Mouse (Mus musculus) urinary bladder, postnatal 25 days (tissue): ENCODE data around the gene BC030867.

Source experiments
- DNase-seq: peaks from one replicate; pipeline ENCODE4 v3.0.0; 2022; ENCODE audit warnings: low spot score

Gene BC030867

DNA sequence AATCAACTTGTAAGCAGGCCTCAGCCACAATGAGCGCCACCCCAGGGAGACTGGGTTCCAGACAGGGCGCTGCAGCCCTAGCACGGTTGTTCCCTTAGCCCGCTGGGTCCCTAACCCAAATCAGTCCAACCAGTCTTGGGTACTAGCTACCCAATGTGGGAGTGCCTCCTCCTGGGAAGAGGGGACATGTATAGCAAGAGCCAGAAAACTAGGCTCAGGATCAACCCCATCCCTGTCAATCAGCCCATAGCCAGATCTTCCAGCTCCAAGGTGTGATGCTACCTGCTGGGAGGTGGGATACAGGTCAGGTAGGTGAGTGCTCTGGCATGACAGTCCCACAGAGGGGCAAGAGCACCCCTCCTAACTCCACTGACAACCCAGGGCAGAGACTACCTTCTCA is 41.5 kb downstream of the BC030867 start:
- DNase-seq = no peak

DNA sequence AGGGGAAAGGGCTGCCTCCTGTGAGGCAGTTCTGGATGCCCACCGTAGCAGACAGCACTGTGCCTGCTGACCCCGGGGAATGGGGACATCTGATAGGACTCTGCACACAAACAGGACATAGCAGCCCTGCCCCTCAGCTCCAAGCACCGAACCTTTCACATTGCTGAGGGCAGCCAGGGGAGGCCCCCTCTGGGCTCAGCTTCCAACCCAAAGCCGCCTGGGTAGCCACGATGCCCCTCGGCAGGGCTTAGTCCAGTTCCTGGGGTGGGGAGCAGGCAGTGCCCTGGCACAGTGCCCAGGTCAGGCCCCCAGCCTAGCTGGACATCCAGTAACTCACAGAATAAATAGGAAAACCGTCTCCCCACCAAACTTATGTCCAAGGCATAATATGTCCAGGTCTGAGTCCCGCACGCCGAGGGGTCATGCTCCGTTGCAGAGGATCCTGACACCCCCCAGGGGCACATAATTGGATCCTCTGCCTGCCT is 42.4 kb downstream of the BC030867 start:
- DNase-seq = no peak

GRCm38 (mm10) chr11:102293971-102294370 is 45.3 kb downstream of the BC030867 start:
- DNase-seq = no peak

- no peak for DNase-seq
Observed at GRCm38 (mm10) chr11:102294416-102294815, 45.7 kb downstream of the BC030867 start.

- no peak for DNase-seq
Observed at GRCm38 (mm10) chr11:102294887-102295597, 46.4 kb downstream of the BC030867 start.

DNA sequence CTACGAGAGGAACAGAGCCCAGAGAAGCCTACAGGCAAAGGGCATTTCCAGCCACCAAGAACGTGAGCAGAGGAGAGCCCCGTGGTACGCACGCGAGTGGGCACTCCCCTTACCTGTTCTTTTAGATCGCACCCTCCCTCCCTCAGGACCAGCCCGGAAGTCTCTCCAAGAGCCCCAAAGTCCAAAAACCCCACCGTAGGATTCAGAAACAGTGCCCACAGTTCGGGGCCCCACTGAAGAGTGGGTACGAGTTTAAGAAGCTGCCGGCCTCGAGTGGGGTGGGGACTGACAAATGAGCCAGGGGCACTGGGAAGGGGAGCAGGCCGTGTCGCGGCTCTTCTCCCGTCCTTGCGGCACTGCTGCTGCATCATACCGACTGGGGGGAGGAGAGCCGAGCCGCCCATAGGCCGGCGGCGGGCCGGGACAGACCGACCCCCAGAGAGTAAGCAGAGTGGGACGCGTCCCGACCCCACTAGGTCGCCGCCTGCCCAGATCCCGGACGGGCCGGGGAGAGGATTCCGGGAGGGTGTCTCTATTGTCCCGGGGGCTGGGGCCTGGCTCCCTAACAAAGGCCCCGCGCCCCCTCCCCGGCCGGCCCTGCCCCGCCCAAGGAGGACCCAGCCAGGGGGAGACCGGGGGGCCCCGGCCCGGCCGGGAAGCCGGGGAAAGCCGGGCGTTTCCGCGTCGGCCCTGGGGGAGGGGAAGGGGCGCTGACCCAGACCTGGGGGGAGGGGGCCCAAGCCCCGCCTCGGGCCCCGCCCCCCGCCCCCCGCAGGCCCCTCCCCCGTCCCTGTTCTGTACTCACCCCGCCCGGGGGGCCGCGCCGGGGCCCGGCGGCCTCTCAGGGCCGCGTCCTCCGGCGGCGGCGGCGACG is 47.2 kb downstream of the BC030867 start:
- DNase-seq = peak; percentile 58

DNA sequence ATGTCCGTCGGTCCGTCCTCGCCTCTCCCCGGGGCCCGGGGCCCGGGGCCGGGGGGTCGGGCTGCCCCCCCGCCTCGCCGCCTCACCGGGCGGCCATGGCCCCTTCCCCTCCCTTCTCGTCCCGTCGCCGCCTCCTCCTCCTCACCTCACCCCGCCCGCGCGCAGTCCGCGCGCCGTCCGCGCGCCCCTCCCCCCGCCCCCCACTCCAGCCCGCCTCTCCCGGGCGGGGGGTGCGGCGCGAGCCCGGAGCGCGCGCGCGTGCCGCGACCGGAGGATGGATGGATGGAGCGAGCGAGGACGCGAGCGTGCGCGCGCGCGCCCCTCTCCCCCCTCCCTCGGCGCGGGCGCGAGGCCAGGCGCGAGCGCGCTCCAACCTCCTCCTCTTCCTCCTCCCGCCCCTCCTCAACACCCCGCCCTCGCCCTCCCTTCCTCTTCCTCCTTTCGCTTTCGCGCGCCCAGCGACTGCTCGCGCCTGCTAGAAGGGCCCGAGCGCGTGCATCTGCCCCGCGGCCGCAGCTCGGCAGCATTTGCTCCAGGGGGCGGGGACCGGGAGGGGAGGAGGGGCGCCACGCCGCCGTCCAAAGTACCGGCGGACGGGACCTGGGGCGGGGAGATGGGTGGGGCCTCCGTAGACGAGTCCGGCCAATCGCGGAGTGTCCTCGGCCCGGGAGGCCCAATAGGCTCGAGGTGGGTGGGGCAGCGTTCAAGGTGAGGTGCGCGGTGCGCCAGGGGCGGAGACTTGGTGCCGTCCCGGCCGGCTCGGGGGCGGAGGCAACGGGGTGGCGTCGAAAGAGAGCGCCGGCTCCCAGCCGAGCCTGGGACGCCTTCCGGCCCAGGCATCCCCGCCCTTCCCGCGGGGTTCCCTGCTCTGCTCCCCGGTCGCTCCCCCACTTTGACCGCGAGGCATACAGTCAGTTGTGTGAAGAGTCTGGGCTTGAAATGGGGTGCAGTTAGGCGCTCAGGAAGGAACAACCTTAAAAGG is 48.1 kb downstream of the BC030867 start, which contains the start of gene Atxn7l3:
Gene Atxn7l3, minus strand, starts transcription at position 141 of the 982 bp plus-strand sequence.
- peak; percentile 93 for DNase-seq

DNA sequence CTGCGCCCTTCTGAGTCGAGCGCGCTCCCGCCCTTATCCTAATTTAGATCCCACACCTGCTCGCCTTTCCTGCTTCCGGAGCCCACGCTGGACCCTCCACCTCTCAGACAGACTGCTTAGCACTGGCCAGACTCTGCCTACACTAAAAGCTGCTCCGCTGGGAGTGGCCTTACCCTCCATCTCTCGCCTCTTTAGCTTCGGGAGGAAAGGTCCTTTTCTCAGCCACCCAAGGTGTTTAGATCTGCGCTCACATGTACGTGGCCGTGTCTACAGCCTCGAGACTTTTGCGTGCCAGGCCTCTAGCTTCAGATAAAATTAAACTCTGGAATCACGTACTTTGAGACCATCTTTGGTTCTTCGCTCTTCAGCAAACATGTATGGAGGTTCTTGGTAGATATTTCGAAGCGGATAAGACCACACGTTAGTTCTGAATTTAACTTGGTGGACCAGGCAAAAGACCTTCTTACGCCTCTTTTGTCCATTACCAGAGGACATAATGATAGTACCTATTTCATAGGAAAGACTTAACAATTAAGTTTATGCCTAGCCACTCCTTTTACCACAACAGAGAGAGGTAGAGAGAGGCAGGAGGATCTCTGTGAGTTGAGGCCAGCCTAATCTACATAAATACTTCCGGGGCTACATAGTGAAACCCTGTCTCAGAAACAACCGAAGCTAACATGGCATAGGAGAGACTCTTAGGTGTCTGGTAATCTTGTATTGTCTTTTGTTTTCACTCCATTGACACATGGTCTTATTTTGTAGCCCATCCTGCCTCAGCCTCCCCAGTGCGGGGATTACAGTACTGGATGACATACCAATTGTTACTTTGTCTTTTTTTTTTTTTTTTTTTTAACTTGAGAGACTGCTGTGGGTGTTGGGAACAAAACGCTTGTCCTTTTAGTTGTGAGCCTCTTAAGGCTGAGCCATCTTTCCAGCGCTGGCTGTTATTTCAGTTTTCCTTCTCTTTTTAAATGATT is 49.2 kb downstream of the BC030867 start:
- DNase-seq = no peak

GRCm38 (mm10) chr11:102299839-102300238 is 51.2 kb downstream of the BC030867 start:
- no peak for DNase-seq

GRCm38 (mm10) chr11:102304141-102304540 is 55.5 kb downstream of the BC030867 start:
- DNase-seq = no peak

GRCm38 (mm10) chr11:102305359-102305758 is 56.7 kb downstream of the BC030867 start:
- DNase-seq = no peak

DNA sequence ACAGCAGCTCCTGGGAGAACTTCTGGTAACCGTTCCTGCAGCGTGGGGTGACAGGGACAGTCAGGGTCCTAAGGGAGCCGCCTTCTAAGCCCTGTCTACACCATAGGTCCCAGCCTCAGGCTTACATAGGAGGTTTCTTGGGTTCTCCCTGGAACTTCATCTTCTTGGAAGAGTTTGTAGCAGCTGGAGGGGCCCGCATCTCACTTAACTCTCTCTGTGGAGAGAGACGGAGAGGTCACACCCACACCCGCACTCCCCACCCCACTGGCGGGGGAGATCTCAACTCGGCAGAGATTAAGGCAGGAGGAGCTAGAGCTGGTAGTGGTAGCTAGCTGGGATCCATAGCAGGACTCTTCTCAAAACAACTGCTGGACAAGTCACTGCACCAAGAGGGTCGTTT is 59.4 kb downstream of the BC030867 start:
- DNase-seq = no peak

DNA sequence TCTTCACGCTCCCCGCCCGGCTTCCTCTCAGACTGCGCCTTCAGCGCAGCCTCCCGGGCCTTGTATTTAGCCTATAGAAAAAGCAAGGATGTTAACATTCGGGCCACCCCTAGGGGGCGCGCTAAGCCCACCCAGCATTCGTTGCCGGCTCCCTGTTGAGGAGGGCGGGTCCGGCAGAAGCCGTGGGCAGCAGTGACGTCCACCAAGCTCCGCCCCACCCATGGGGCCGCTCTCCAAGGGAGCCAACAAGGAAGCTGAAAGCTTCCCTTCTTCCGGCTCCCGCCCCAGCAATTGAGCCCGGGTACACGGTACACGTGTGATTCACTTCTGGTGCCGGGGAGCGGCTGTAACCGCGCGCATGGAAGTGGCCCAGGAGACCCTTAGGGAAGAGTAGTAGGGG is 60.3 kb downstream of the BC030867 start:
- peak; percentile 97 for DNase-seq

DNA sequence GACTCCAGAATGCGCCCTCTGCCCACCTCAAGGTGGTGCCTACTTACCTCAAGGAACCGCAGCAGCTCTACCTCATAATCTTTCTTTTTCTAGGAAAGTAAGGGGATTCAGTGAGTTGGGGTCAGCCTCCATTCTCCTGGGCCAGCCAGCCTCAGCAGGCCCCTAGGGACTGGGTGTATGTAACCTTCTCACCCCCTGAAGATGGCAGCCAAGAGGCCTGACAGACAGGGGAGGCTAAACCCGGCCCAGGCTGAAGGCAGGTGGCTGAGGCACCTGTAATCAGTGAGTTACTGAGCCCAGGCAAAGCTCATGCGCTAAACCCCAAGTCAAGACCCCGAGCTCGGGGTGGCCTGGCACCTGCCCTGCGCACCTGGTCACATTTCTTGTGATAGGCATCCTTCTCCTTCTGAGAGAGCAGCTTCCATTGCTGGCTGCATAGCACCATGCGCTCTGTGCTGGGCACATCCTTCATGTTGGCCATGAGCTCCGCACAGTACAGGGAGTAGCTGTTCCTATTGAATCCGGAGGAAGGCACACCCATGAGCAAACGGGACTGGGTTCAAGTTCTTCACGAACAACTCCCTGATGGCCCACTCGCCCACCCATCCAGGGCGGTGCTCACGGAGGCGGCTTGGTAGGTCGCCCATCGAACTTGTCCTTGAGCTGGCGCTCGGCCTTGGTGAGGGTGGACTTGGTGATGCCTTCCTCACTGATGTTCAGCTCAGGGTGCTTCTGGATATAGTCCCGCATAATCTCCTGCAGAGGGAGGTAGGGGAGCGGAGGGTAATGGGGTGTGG is 61.3 kb downstream of the BC030867 start:
- DNase-seq = no peak

DNA sequence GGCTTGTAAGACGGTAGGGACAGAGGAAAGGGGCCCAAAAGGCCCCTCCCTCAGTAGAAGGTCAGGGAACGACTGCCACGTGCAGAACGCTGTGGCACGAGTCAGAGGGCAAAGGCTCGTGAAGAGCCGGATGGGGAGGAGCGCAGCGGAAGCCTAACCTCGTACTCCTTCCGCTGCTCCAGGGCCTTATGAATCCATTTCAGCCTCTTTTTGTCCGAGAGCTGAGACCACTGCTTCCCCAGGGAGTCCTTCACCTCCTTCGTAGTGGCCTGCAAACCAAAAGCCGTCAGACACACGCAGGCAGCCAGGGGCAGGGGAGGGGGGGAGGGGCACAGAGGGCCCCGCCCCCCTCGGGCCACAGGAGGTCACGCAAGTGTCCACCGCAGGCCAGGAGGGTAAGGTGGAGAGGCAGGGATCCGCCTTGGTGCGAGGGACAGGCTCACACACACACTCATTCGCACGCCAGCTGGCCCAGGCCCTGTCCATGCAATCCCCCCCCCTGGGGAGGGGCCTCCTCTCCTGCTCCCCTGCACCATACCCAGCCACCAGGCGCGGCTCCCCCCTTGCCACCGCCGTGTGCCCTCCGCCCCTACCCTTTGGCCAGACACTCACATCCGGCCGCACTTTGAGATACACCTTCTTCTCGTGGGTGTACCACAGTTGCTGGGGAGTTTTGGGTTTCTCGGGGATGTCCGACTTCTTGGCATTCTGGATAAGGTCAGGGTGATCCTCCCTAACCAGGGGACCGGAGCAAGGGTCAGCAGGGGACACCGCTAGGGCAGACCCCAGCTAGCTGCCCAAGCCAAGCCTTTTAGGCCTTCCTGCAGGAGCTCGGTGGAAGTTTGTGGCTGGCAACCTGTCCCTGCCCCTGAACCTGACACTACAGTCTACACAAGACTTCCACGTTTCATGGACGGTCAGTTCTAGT is 62.4 kb downstream of the BC030867 start:
- DNase-seq = no peak

GRCm38 (mm10) chr11:102311966-102312365 is 63.3 kb downstream of the BC030867 start:
- DNase-seq = no peak

GRCm38 (mm10) chr11:102312586-102312985 is 63.9 kb downstream of the BC030867 start:
- DNase-seq = no peak

- no peak for DNase-seq
Observed at GRCm38 (mm10) chr11:102314321-102314720, 65.6 kb downstream of the BC030867 start.
